Mouse (Mus musculus): ENCODE data around the gene Slc22a21.
"Not testable (repeated sequence)": the region's sequence is repeated elsewhere in the genome, so short reads cannot be mapped to it uniquely, and the experiment has no call there.

Gene Slc22a21

DNA sequence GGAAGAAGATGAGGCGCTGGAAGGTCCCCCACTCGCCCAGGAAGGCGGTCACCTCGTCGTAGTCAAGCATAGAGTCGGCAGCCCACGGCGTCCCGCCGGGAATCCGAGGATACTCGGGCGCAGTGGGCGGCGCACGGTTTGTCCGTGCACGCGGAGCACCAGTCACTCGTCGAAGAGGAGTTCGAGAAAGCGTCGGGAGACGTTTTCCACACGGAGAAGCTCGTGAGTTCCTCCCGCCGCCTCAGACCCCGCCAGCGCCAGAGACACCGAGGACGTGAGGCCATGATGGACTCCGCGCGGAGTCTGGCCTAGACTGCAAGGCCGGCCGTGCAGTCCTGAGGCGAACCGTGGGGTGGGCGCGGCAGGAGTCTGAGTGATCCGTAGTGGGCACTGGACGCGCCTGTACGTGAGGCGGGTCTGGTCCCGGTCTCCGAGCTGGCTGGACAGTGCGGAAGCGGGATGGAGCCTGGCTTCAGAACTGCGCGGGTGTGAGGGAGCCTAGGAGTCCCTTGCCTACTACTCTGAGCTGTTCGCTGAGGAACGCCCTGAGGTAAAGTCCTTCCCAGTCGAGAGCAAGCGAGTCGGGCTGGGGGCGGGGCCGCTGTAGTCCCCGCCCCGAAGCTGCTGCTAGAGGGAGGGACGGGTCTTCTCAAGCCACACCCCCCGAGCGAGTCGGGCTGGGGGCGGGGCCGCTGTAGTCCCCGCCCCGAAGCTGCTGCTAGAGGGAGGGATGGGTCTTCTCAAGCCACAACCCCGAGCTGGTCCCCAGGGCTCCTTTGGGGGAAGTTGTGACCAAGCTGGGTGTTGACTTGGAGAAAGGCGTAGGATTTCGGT is at the start of gene Slc22a21:
Gene Slc22a21, minus strand, starts transcription at position 545 of the 834 bp plus-strand sequence.
- no peak for DNase-seq (ENCODE audit: low read depth)

DNA sequence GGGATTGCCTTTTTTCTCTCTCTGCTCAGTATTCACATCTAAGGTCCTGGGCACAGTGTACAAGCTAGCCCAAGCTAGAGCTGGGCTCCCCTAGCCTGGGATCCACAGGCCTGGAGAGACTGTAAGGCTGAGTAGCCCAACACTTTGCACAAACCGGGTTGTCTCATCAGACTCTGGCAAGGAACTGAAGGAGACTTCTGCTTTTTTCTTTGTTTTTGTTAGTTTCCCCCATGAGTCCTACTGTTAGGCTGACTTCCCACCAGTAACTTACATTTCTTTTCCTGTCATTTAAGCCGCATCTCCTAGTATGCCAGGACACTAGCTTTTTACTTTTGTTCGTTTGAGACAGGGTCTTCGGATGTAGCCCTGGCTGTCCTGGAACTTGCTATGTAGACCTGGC is 48.9 kb upstream of the Slc22a21 start:
- DNase-seq (ENCODE audit: low read depth): peak; percentile 13

- DNase-seq (ENCODE audit: low read depth): peak; percentile 10
Measured at GRCm38 (mm10) chr11:54028044-54028951, 48.2 kb upstream of the Slc22a21 start, which contains the start of gene Slc22a4. Slc22a4 (minus strand) TSS chr11:54028090.

DNA sequence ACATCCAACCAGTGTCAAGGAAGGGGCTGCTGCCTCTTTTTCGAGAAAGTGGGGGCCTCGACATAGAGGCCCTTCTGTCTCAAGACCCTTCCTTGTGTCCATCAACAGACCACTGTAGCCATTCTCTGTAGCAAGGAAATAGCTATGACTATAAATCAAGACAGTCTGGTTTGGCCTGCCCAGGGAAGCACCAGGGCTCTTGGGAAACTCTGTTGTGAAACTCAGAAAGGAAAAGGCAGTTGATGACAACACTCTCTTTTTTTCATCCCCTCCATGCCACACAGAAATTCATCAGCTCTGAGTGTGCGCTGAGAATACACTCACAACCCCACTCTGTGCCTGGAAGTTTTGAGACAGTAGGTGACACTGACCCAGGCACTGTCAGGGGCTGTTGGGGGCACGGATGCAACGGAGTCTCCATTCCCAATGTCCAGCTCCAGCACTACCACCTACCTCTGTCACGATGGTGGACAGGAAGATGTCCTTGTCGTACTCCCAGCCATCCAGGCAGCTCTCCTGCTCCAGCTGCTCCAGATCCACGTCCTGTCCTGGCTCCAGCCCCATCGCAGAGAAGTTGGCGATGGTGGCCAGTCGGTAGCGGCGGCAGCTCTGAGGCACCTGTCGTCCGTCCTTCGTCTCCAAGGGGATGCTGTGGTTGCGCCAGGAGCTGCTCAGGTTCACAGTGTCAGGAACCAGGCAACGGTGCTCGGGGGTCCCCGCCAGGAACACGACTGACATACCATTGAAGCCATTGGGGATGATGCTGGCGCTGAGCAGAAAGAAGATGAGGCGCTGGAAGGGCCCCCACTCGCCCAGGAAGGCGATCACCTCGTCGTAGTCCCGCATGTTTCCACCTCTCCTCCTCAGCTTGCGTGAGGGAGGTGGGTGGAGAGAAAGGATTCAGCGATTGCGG is 47.3 kb upstream of the Slc22a21 start:
- peak; percentile 45 for DNase-seq (ENCODE audit: low read depth)

GRCm38 (mm10) chr11:54026491-54027041 is 46.4 kb upstream of the Slc22a21 start:
- DNase-seq (ENCODE audit: low read depth): no peak

GRCm38 (mm10) chr11:54021396-54022093 is 41.4 kb upstream of the Slc22a21 start:
- DNase-seq (ENCODE audit: low read depth): no peak

DNA sequence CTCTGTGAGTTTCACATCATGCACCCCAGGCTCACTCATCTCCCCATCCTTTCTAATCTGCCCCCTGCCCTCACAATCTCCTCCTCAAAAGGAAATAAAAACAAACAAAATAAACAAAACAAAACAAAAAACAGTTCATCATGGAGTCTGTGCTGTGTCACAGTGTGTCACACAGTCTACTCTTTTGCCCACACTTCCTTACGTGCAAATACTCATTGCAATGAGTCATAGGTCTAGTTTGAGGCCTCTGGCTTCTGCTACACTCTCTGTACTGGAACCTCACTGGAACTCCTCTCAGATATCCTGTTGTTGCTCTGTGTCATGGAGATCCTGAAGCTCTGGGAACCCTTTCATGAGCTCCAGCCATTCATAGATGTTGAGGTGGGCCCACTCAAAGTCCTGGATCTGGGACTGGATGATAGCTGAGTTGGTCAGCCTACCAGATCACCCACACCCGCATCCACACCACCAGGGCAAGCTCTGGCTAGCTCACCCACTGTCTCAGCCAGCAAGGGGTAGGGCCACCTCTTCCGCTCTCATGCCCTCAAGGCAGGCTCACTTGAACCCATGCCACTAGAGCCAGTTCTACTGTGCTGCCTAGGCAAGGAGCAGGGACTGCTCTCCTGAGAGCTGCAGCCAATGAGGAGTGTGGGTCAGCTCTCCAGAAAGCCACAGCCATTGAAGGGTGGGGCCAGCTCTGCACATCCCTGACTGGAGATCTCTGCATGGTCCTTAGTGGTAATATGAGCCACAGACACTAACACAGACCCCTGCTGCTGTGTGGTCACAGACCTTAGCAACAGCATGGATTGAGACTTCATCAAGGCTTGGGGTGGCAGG is 39.0 kb upstream of the Slc22a21 start:
- peak; percentile 31 for DNase-seq (ENCODE audit: low read depth)

GRCm38 (mm10) chr11:54017596-54017995 is 37.5 kb upstream of the Slc22a21 start:
- DNase-seq (ENCODE audit: low read depth): no peak

DNA sequence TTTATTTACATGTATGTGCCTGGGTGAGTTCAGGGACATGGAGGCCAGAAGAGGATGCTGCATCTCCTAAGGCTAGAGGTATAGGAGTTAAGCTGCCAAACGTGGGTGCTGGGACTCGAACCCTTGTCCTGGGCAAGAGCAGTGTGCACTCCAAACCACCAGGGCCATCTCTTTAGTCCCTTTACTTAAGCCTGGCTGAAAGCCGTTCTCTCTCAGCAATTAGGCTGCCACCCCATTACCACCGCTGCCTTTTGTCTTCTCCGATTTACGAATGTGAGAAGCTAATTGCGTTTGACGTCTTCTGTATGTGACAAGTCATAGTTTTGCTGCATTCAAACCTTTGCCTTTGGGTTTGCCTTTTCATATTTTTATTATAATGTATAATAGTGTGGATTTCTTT is 35.9 kb upstream of the Slc22a21 start:
- no peak for DNase-seq (ENCODE audit: low read depth)

- DNase-seq (ENCODE audit: low read depth): no peak
Measured at GRCm38 (mm10) chr11:54012961-54013360, 32.8 kb upstream of the Slc22a21 start.

DNA sequence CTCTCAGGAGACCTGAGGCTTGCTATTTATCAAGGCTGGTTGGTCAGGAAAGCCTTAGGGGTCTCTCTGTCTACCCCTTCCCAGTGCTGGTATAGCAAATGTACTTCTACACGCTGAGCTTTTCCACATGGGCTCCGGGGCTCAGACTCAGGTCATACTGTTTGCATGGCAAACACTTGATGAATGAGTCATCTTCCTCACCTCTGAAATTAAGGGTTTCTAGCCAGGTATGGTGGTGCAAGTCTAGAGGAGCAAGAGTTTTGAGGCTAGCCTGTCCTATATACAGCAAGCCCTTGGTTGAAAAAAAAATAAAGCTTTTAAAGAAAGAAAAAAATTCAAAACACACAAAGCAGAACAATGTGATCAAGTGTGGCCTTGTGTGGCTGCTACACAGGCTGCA is 31.1 kb upstream of the Slc22a21 start:
- no peak for DNase-seq (ENCODE audit: low read depth)

DNA sequence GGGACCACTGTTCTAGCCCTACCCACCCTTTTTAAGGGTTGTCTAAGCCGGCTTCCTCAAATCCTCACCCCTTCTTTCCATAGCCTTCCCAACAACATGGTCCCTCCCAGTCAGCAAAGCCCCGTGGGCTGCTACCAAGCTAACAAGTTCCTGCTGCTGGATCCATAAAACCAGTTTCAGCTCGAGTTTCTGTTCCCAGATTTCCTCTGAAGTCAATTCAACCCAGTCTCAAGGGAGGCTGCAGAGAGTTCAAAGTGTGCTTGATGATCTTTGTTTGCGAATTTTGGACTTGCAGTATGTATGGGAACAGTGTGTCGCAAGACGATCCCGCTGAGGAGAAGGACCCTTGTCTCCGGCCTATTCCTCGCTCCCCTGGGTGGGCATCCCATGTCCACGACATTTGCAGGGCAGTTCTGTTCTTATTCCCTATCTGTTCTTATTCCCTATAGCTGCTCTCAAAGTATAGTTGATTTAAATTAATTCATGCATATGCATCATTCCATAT is 28.3 kb upstream of the Slc22a21 start:
- DNase-seq (ENCODE audit: low read depth): no peak

DNA sequence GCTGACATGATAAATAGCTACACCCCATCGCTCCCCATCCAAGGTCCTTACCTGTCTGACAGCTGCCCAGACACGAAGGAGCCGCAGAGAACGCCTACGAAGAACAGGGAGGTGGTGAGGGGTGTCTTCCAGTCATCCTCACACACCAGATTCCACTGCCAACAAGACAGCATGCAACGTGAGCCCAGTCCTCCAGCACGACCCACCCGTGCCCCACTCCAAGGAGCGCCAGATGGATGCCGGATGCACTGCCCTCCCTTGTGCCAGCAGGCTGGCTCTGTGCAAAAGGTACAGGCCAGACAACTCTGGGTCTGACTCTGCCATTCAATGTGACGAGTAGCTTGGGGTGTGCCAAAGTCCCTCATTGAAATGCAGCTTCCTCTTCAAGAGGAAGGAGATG is 27.6 kb upstream of the Slc22a21 start:
- DNase-seq (ENCODE audit: low read depth): no peak

- no peak for DNase-seq (ENCODE audit: low read depth)
Measured at GRCm38 (mm10) chr11:54006901-54007300, 26.8 kb upstream of the Slc22a21 start.

- not testable (repeated sequence) for DNase-seq (ENCODE audit: low read depth)
Measured at GRCm38 (mm10) chr11:54006362-54006761, 26.2 kb upstream of the Slc22a21 start.

DNA sequence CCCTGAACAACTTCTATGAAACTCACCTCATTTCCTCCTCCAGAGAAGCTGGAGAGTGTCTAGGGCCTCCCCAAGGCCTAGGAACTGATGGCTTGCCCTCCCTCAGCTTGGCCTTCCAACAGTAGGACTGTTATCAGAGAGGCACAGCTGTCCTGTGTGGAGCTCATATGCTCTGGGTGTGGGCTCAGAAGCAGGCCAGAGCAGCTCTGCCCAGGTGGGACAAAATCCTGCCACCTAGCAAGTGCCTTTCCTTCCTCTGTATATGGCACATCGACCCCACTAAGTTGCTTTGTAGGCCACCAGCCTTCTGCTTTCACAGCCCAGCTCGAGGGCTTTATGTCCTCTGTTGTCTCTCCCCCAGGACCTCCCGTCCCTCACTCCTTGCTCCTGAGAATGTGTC is 24.6 kb upstream of the Slc22a21 start:
- no peak for DNase-seq (ENCODE audit: low read depth)

GRCm38 (mm10) chr11:54004221-54004620 is 24.1 kb upstream of the Slc22a21 start:
- DNase-seq (ENCODE audit: low read depth): no peak

DNA sequence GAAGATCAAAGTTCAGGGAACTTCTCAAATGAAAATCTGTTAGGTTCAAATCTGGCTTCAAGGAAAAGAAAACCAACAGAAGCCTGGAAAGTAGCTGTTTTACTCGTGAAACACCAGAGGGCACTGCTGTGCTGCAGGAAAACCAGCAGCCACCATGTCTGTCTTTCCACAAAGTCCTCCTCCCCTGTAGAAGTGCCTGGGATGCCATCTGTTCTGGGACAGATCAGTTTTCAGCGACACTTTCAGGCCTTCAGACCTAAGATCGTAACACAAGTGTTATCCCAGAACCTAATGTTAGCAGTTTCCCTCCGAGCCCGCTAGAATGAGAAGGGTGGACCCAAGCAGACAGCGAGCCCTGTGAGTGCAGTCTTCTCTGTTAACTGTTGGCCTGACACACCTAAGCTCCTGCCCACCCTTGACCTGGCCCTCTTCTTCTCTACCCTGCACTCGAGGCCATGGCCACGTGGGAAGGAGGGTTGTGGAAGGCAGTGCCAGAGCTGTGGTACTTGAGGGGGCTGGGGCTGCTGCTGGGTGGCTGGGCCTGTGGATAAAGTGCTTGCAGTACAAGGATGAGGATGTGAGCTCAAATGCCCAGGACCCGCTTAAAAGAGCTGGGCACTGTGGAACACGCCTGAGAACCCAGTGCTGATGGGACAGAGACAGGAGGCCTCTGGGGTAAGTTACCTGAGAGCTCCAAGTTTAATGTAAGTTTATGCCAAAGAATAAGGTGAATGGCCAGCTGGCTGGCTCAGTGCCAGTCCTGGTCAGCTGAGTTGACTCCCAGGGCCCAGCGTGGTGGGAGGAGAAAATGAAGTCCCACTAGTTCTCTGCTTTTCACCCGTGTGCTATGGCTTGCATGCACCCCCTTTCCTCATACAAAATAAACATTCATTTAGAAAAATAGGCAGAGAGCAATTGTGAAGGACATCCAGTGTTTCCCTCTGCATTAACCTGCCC is 22.9 kb upstream of the Slc22a21 start:
- DNase-seq (ENCODE audit: low read depth): peak; percentile 66
